Mouse (Mus musculus) inflammation-experienced regulatory T-cells, adult 6 months (primary cell): ENCODE measurements at regions not wholly inside any gene's neighbourhood (a gene's known extent, or its start where the extent isn't known, plus 50 kb on each side); places are given as distances from the start of the nearest gene placed in this dataset.

Experiments used
- ATAC-seq: one replicate; pipeline ENCODE4 v1.8.0; 2017

DNA sequence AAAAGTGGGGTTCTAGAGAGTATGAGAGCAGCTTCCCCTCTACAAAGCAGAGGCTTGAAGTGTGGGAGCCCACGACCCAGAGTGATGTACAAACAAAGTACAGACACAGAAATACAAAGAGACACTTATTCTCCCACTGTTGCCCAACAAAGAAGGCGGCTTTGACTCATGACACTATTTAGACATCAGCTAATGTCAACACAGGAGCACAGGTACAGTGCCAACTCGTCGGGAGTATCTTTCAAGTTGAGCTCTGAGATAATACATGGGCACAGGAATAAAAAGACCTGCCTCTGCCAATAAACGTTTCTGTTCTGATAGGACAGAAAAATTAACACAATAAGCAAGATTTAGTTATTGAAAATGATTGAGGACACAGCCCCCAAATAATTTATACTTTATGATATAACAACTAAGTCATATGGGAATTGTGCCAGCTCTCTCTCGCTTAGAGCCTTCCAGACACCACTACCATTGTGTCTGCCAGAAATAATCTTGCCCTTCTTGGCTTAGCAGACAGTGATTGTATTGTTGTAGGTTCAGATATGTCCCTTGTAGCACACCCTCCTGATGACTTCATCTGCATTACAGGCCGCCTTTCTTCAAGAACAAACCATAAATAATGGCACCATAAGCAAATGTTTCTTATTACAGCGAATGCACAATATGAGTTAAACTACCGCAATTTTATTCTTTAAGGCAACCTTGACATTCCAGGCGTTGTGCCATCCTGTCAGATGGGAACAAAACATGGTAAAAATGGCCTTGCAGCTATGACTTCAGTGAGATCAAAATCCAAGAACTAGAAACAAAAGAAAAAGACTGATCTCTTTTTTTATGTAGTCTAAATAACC lies 561.1 kb downstream of the Adgrl2 start:
- ATAC-seq = no peak

- ATAC-seq = no peak
Observed at GRCm38 (mm10) chr3:148424089-148424488, 566.3 kb downstream of the Adgrl2 start.

DNA sequence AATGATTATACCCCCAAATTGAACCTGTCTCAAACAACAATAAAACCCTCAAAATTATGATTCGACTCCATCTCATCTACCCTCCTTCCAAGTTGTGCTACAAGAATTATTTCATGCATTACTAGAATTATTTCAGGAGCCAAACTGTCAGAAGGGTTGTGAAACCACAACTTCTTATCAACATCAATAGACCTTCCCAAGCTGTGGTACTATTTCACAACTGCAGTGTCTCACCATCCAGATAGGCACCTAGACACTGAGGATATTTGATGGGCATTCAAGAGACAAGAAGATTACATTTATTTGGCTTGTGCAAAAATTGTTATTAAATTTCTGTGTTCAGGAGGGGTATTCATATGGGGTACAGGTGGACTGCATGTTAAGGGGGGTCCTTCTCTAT lies 567.0 kb downstream of the Adgrl2 start:
- no peak for ATAC-seq

GRCm38 (mm10) chr3:148422720-148423119 lies 567.6 kb downstream of the Adgrl2 start:
- ATAC-seq = no peak

GRCm38 (mm10) chr3:148422205-148422604 lies 568.1 kb downstream of the Adgrl2 start:
- no peak for ATAC-seq

DNA sequence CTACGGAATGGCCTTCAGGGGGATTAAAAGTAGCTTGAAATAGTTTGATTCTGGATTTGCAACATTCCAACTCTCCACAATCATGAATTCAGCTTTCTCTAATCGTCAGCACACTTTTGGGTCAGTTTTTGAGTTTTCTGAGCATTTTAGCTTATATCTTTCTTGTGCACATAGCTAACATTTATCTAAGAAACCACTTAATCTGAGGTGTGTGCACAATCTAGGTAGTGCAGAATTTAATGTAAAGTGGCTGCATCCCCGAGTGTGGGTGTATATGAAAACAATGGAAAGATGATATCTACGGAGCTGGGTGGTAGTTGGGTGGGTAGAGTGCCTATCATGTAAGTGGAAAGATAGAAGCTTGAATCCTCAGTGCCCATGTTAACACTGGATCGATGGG lies 570.1 kb downstream of the Adgrl2 start:
- ATAC-seq = no peak

GRCm38 (mm10) chr3:148419462-148420074 lies 570.8 kb downstream of the Adgrl2 start:
- ATAC-seq = no peak

- ATAC-seq = no peak
Observed at GRCm38 (mm10) chr3:148418067-148418466, 572.3 kb downstream of the Adgrl2 start.

DNA sequence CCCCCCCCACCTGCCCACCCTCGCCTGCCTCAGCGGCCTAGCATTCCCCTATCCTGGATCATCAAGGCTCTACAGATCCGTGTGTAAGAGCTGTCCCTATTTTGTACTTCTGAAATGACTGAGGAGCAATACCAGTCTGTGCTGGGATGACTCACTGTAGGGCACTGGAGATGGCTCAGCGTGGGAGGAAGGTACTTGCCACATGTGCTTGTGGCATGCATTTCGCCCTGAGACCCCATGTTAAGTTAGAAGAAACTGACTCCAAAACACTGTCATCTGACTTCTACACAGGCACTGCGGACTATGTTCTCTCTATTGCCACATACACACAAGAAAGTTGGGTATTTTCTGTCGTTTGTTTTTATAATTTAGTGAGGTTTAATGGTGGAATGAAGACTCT lies 574.9 kb downstream of the Adgrl2 start:
- no peak for ATAC-seq

GRCm38 (mm10) chr3:148413027-148413426 lies 577.3 kb downstream of the Adgrl2 start:
- ATAC-seq = no peak

- ATAC-seq = no peak
Observed at GRCm38 (mm10) chr3:148412191-148412590, 578.2 kb downstream of the Adgrl2 start.

- ATAC-seq = no peak
Observed at GRCm38 (mm10) chr3:148398349-148398748, 592.0 kb downstream of the Adgrl2 start.

- no peak for ATAC-seq
Observed at GRCm38 (mm10) chr3:148387550-148387949, 602.8 kb downstream of the Adgrl2 start.

DNA sequence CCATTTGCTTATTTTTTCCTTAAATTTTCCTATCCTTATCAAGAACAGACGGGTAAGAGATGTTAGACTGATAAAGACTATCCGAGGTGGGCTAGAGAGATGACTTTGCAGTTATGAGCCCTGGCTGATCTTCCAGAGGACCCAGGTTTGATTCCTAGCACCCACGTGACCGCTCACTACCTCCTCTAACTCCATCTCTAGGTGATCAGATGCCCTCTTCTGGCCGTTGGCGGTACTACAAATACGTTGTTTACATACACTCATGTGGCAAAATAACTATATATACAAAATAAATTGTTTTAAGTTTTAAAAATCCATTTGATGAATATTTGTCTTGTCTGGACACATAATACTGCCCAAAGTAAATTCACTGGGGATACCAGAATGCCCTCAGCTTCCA lies 604.6 kb downstream of the Adgrl2 start:
- ATAC-seq = no peak

GRCm38 (mm10) chr3:148381057-148381456 lies 609.3 kb downstream of the Adgrl2 start:
- no peak for ATAC-seq

DNA sequence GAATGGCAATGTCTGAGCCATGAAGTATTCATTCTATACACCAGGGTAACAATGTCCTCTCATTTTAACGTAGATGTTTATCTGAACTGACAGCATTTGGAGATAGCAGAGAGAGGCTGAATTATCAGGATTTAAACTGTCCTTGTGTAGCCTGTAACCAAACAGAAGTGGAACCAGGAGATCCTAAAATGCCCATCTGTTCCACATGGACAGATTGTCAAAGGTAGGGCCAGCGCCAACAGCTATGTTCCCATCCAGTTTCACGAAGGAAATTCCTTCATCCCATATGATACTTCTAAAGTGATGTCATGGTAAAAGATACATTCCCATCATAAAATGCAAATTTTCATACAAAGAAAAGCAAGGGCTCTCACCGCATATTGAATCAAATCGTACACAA lies 627.0 kb downstream of the Adgrl2 start:
- ATAC-seq = no peak

GRCm38 (mm10) chr3:148362453-148362864 lies 627.9 kb downstream of the Adgrl2 start:
- ATAC-seq = no peak

DNA sequence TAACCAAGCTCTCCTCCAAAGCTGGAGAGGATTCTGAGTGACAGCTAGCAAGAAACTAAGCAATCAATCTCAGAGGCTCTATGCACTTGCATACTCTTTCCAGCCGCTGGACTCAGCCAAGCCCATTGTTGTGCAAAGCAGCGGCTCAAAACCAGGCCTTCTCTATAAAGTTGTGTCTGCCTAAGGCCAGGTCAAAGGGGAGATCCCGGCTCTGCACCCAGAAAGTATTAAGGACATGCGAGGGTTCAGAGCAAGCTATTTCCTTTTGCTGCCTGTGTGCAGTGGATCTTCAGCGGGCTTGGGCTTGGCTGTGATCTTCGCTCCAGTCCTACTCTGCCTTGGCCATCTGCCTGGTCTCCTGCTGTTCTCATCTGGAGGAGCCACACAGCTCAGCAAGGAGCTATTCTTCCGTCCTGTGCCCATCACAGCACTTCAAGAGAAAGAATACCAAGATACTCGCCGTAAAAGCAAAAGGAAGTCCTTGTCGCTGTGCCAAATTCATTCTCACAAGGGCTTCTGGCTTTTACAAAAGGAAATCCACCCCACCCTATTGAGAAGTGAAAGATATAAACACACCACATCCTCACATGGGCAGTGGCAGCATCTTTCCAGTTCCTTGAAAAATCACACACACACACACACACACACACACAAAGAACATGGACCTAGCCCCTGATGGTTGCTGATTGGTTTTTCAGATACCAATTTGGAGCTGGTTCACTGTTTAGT lies 646.6 kb downstream of the Adgrl2 start:
- ATAC-seq = no peak

- ATAC-seq = no peak
Observed at GRCm38 (mm10) chr3:148343256-148343632, 647.1 kb downstream of the Adgrl2 start.

GRCm38 (mm10) chr3:148339258-148339657 lies 651.1 kb downstream of the Adgrl2 start:
- no peak for ATAC-seq

- no peak for ATAC-seq
Observed at GRCm38 (mm10) chr3:148336640-148337039, 653.7 kb downstream of the Adgrl2 start.

- ATAC-seq = no peak
Observed at GRCm38 (mm10) chr3:148336091-148336511, 654.3 kb downstream of the Adgrl2 start.

DNA sequence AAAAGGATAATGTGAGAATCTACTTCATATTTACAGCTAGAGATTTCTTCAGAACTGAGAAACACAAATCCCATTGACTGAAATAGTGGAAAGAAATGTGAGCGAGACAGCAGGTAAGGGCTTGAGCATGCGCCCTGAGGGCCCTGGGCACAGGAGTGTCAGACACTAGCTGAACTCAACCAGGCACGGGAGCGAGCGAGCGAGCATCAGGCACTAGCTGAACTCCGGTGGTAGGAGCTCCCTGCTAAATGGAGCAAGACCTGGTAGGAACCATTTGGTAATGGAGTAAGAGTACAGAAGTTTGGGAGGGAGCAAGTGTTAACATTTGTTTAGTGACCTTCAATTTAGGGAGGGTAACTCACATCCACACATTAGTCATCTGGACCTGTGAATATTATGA lies 654.7 kb downstream of the Adgrl2 start:
- ATAC-seq = no peak
